17 mouse cellular contexts compared by ENCODE assay signal in genomic region chr5:12925466-12925865, GRCm38 (mm10).
A peak's percentile ranks its signal among the peaks of the same experiment; 100 is the strongest.
DNase-seq lines count a peak whose midpoint lies in the region; TF ChIP-seq lines count a peak whose summit lies in the region.
"Had no signal": no experiment of that assay in that cellular context is flagged by ENCODE, and none has a peak within 500 bp of the region (broad histone marks: within the 10 kb centered on the region; RNA-seq: fewer than 3 reads in every experiment).

No protein-coding gene starts in this region.

- H3K9me3 ChIP-seq in MEL (replicated peaks; ENCODE audit: insufficient read depth, low read length), result no peaks in the 10 kb centered on the region
- H3K9me3 ChIP-seq: G1E had no signal

- no peak overlapping the region for H3K4me3 ChIP-seq in MEL (ENCODE audit: control insufficient read depth in 1 of 2, insufficient read depth in 1 of 2, low read depth in 2 of 2, low read length in 2 of 2)

- H3K36me3 ChIP-seq in MEL (ENCODE audit: control insufficient read depth in 1 of 2, insufficient read depth in 2 of 2, low read length in 2 of 2), result peaks cover 0 to 34% of the 10 kb centered on the region in 2 experiments; a peak in 2 of 4 replicates
- H3K36me3 ChIP-seq: G1E had no signal

- no peak for TF ChIP-seq POLR2A in MEL (IDR thresholded peaks at IDR 0.05; ENCODE audit: control insufficient read depth in 1 of 2, insufficient read depth in 1 of 2, low read depth in 1 of 2, low read length in 2 of 2, poor library complexity in 1 of 2)

- H3K79me2 ChIP-seq in MEL (ENCODE audit: control insufficient read depth, insufficient read depth, low read length, poor library complexity), result no peaks in the 10 kb centered on the region

- H3K27me3 ChIP-seq in MEL (ENCODE audit: control insufficient read depth in 1 of 2, insufficient read depth in 2 of 2, low read length in 2 of 2), result no peaks in the 10 kb centered on the region
- H3K27me3 ChIP-seq: CH12.LX, Patski had no signal

- peak; percentile 73 to 82 for TF ChIP-seq EP300 in MEL (IDR thresholded peaks at IDR 0.05; ENCODE audit: low read depth in 1 of 2, low read length in 2 of 2)

- peak; percentile 28 for DNase-seq in MEL (ENCODE audit: low read depth, low spot score)
- no peak for DNase-seq in adrenal gland, adult 2 months
- DNase-seq: adrenal gland, adult 8-10 months; adrenal gland, postnatal 10 days; adrenal gland, postnatal 14 days; adrenal gland, postnatal 25 days; adrenal gland, postnatal 36 days; B cell, adult 2 months; cerebellum, adult 11 months; cerebellum, adult 11-12 months; cerebellum, adult 18-20 months; cerebellum, adult 2 months; cerebellum, adult 8-10 months; cerebellum, adult 9-10 months had no signal

- no peak for TF ChIP-seq RAD21 in MEL (IDR thresholded peaks at IDR 0.05; ENCODE audit: low read depth, low read length)

- H3K9ac ChIP-seq in MEL (ENCODE audit: control insufficient read depth, low read depth, low read length, poor library complexity, severe bottlenecking), result no peak overlapping the region

- H3K4me1 ChIP-seq in MEL (ENCODE audit: control insufficient read depth in 1 of 2, insufficient read depth in 2 of 2, low read length in 2 of 2), result peaks cover 23 to 48% of the 10 kb centered on the region in 2 experiments

- H3K27ac ChIP-seq in MEL (ENCODE audit: control insufficient read depth, low read depth, low read length), result no peak overlapping the region

- no peak for TF ChIP-seq CTCF in MEL (IDR thresholded peaks at IDR 0.05 in 2 of 3, conservative IDR thresholded peaks at IDR 0.05 in 1 of 3; ENCODE audit: control insufficient read depth in 1 of 3, insufficient read depth in 1 of 3, low read depth in 2 of 3, low read length in 3 of 3, poor library complexity in 1 of 3, severe bottlenecking in 1 of 3)

TF ChIP-seq in MEL, 35 proteins besides CTCF, POLR2A, EP300 and RAD21:
- TF ChIP-seq JUND (IDR thresholded peaks at IDR 0.05; ENCODE audit: low read depth, low read length), result peak; percentile 98
- TF ChIP-seq TCF12 (IDR thresholded peaks at IDR 0.05; ENCODE audit: low read depth, low read length), result peak; percentile 38; the same call in 1 of the 2 replicates
- no peak for TF ChIP-seq CHD2 (IDR thresholded peaks at IDR 0.05; ENCODE audit: low read length)
- no peak for TF ChIP-seq MEF2A (IDR thresholded peaks at IDR 0.05; ENCODE audit: extremely low read depth, insufficient replicate concordance, low read depth, low read length, poor library complexity, severe bottlenecking)
- TF ChIP-seq ETS1 (IDR thresholded peaks at IDR 0.05; ENCODE audit: low read depth, low read length), result peak; percentile 54
- TF ChIP-seq GATA1 (IDR thresholded peaks at IDR 0.05; ENCODE audit: low read depth, low read length), result peak; percentile 52; the same call in 1 of the 2 replicates
- peak; percentile 74 for TF ChIP-seq ZNF384 (IDR thresholded peaks at IDR 0.05; ENCODE audit: low read depth, low read length)
- no peak for TF ChIP-seq UBTF (IDR thresholded peaks at IDR 0.05; ENCODE audit: borderline replicate concordance, insufficient read depth, low read depth, low read length)
- TF ChIP-seq MYC (IDR thresholded peaks at IDR 0.05; ENCODE audit: low read depth, low read length), result peak; percentile 37; the same call in 1 of the 2 replicates
